Mouse (Mus musculus) embryonic facial prominence, embryonic 11.5 days (tissue): Measurements from ENCODE around the gene Actr3. TPM values are rescaled to one million over a fixed set of nuclear protein-coding genes. Genes with fewer than 3 reads are reported as not detected.

Experiments used
- ATAC-seq: fragments of 200-750 bp; cut with Nextera tagmentation; replicated peaks from 2 replicates; pipeline ENCODE4 v1.8.0; 2017; ENCODE audit warnings: low read depth; ENCODE audit not compliant: insufficient number of reproducible peaks, low FRiP score, low TSS enrichment
- DNase-seq: peaks from one replicate; pipeline ENCODE4 v3.0.0-alpha.2; 2015; ENCODE audit warnings: low spot score
- H3K27ac ChIP-seq: fragments of 300-500 bp; sonication (generic); replicated peaks from 2 replicates; pipeline ENCODE4 v1.5.1; 2014; ENCODE audit warnings: mild to moderate bottlenecking, low read depth, low read length, control low read depth
- H3K27me3 ChIP-seq: fragments of 300-500 bp; sonication (generic); 2 replicates; pipeline ENCODE4 v1.6.1; 2014; ENCODE audit warnings: mild to moderate bottlenecking, low read length, moderate library complexity, mixed read lengths; ENCODE audit not compliant: control insufficient read depth, insufficient read depth
- H3K36me3 ChIP-seq: fragments of 300-500 bp; sonication (generic); replicated peaks from 2 replicates; pipeline ENCODE4 v1.6.1; 2014; ENCODE audit warnings: low read depth, mild to moderate bottlenecking, low read length, moderate library complexity, mixed read lengths; ENCODE audit not compliant: control insufficient read depth, insufficient read depth
- H3K4me1 ChIP-seq: fragments of 300-500 bp; sonication (generic); 2 replicates; pipeline ENCODE4 v1.6.1; 2014; ENCODE audit warnings: low read length, mixed read lengths; ENCODE audit not compliant: control insufficient read depth, insufficient read depth
- H3K4me2 ChIP-seq: fragments of 300-500 bp; sonication (generic); 2 replicates; pipeline ENCODE4 v1.6.1; 2014; ENCODE audit warnings: low read depth, mild to moderate bottlenecking, control low read depth, low read length, moderate library complexity
- H3K4me3 ChIP-seq: fragments of 300-500 bp; sonication (generic); 2 replicates; pipeline ENCODE4 v1.5.1; 2014; ENCODE audit warnings: low read depth, low read length, control low read depth
- H3K9ac ChIP-seq: fragments of 300-500 bp; sonication (generic); replicated peaks from 2 replicates; pipeline ENCODE4 v1.6.1; 2014; ENCODE audit warnings: mild to moderate bottlenecking, control low read depth, low read length
- H3K9me3 ChIP-seq: fragments of 300-500 bp; sonication (generic); replicated peaks from 2 replicates; pipeline ENCODE4 v1.6.1; 2016; ENCODE audit warnings: mild to moderate bottlenecking, low read length, inconsistent platforms, mixed read lengths; ENCODE audit not compliant: control insufficient read depth
- WGBS: fragments of 180-500 bp; shearing (Covaris S2); extraction: QIAGEN DNeasy Blood & Tissue Kit; methylation state at CpG from one replicate; pipeline ENCODE4 v1.1.7; 2014; 5-methylcytosine and 5-hydroxymethylcytosine counted together
- polyA plus RNA-seq: library from polyadenylated mRNA; unstranded; fragments of >200 nt; fragmentation: Nextera tagmentation; extraction: Ambion mirVana; gene quantifications from 2 replicates; pipeline ENCODE4 v1.2.1, GENCODE M21; 2014

Actr3 gene
- polyA plus RNA-seq, 1 experiment from 2014 or later, result 266 TPM

- Histone ChIP-seq H3K4me3 (no peak overlapping the region), H3K27me3 (no peaks in the 10 kb centered on the region), H3K27ac (no peak overlapping the region), H3K4me1 (no peaks in the 10 kb centered on the region), H3K4me2 (no peak overlapping the region), H3K36me3 (no peaks in the 10 kb centered on the region), H3K9ac (no peak overlapping the region), H3K9me3 (no peaks in the 10 kb centered on the region)
- no peak for DNase-seq
- no peak for ATAC-seq
- WGBS, result 84% methylated on average over 4 of the region's 4 CpGs
Observed at GRCm38 (mm10) chr1:125470805-125471648, 35.5 kb upstream of the Actr3 start.

GRCm38 (mm10) chr1:125467936-125468335 lies 32.4 kb upstream of the Actr3 start:
- DNase-seq, result no peak
- H3K9me3 ChIP-seq, result no peaks in the 10 kb centered on the region
- no peak overlapping the region for H3K9ac ChIP-seq
- H3K36me3 ChIP-seq, result no peaks in the 10 kb centered on the region
- H3K4me3 ChIP-seq, result no peak overlapping the region
- WGBS, result 86% methylated on average over 4 of the region's 4 CpGs
- H3K4me1 ChIP-seq, result no peaks in the 10 kb centered on the region
- H3K27ac ChIP-seq, result no peak overlapping the region
- no peak for ATAC-seq
- no peak overlapping the region for H3K4me2 ChIP-seq
- no peaks in the 10 kb centered on the region for H3K27me3 ChIP-seq

GRCm38 (mm10) chr1:125466621-125467257 lies 31.2 kb upstream of the Actr3 start:
- Histone ChIP-seq H3K4me1 (no peaks in the 10 kb centered on the region), H3K36me3 (no peaks in the 10 kb centered on the region), H3K4me2 (no peak overlapping the region), H3K27me3 (no peaks in the 10 kb centered on the region), H3K9ac (no peak overlapping the region), H3K9me3 (no peaks in the 10 kb centered on the region), H3K27ac (no peak overlapping the region), H3K4me3 (no peak overlapping the region)
- ATAC-seq (no peak), DNase-seq (no peak)
- WGBS, result 81% methylated on average over 10 of the region's 10 CpGs

- Histone ChIP-seq H3K9me3 (no peaks in the 10 kb centered on the region), H3K4me3 (no peak overlapping the region), H3K4me1 (no peaks in the 10 kb centered on the region), H3K9ac (no peak overlapping the region), H3K4me2 (no peak overlapping the region), H3K36me3 (no peaks in the 10 kb centered on the region), H3K27ac (no peak overlapping the region), H3K27me3 (no peaks in the 10 kb centered on the region)
- DNase-seq (no peak), ATAC-seq (no peak)
- 87% methylated on average over 4 of the region's 4 CpGs for WGBS
Observed at GRCm38 (mm10) chr1:125464011-125464410, 28.5 kb upstream of the Actr3 start.

- no peak overlapping the region for H3K4me2 ChIP-seq
- no peaks in the 10 kb centered on the region for H3K27me3 ChIP-seq
- ATAC-seq (no peak), DNase-seq (no peak)
- H3K27ac ChIP-seq, result no peak overlapping the region
- no peaks in the 10 kb centered on the region for H3K36me3 ChIP-seq
- 70% methylated on average over 2 of the region's 2 CpGs for WGBS
- no peaks in the 10 kb centered on the region for H3K4me1 ChIP-seq
- H3K9me3 ChIP-seq, result no peaks in the 10 kb centered on the region
- no peak overlapping the region for H3K9ac ChIP-seq
- no peak overlapping the region for H3K4me3 ChIP-seq
Observed at GRCm38 (mm10) chr1:125463349-125463748, 27.8 kb upstream of the Actr3 start.

- DNase-seq, result no peak
- Histone ChIP-seq H3K36me3 (no peaks in the 10 kb centered on the region), H3K4me2 (no peak overlapping the region), H3K4me3 (no peak overlapping the region), H3K9ac (no peak overlapping the region), H3K27me3 (no peaks in the 10 kb centered on the region), H3K9me3 (no peaks in the 10 kb centered on the region), H3K27ac (no peak overlapping the region), H3K4me1 (no peaks in the 10 kb centered on the region)
- no peak for ATAC-seq
- 79% methylated on average over 1 of the region's 1 CpGs for WGBS
Observed at GRCm38 (mm10) chr1:125462917-125463316, 27.4 kb upstream of the Actr3 start.

GRCm38 (mm10) chr1:125458531-125458930 lies 23.0 kb upstream of the Actr3 start:
- DNase-seq (no peak), ATAC-seq (no peak)
- Histone ChIP-seq H3K4me3 (no peak overlapping the region), H3K27ac (no peak overlapping the region), H3K36me3 (no peaks in the 10 kb centered on the region), H3K9me3 (no peaks in the 10 kb centered on the region), H3K9ac (no peak overlapping the region), H3K4me2 (no peak overlapping the region), H3K4me1 (no peaks in the 10 kb centered on the region), H3K27me3 (no peaks in the 10 kb centered on the region)
- WGBS, result 72% methylated on average over 5 of the region's 5 CpGs

- no peaks in the 10 kb centered on the region for H3K36me3 ChIP-seq
- H3K27me3 ChIP-seq, result no peaks in the 10 kb centered on the region
- DNase-seq, result no peak
- no peak overlapping the region for H3K27ac ChIP-seq
- ATAC-seq, result no peak
- 62% methylated on average over 2 of the region's 2 CpGs for WGBS
- no peaks in the 10 kb centered on the region for H3K9me3 ChIP-seq
- H3K4me3 ChIP-seq, result no peak overlapping the region
- H3K9ac ChIP-seq, result no peak overlapping the region
- no peaks in the 10 kb centered on the region for H3K4me1 ChIP-seq
- H3K4me2 ChIP-seq, result no peak overlapping the region
Observed at GRCm38 (mm10) chr1:125455128-125455527, 19.6 kb upstream of the Actr3 start.
